Mouse (Mus musculus) kidney, adult 2 months (tissue): Measurements from ENCODE around the gene Irf5. TPM values are rescaled to one million over a fixed set of nuclear protein-coding genes. Genes with fewer than 3 reads are reported as not detected.

Experiments
- DNase-seq: peaks from one replicate; pipeline ENCODE4 v3.0.0; 2021
- H3K27ac ChIP-seq: fragments of 200-500 bp; 2 replicates; pipeline ENCODE4 v1.5.1; 2012; ENCODE audit warnings: low read depth, low read length, control low read depth, inconsistent platforms; ENCODE audit not compliant: insufficient read depth
- H3K27me3 ChIP-seq: fragments of 200-500 bp; replicated peaks from 2 replicates; pipeline ENCODE4 v1.6.1; 2012; ENCODE audit warnings: mild to moderate bottlenecking, moderate library complexity, low read length, inconsistent platforms; ENCODE audit not compliant: control insufficient read depth, insufficient read depth
- H3K36me3 ChIP-seq: fragments of 200-500 bp; 2 replicates; pipeline ENCODE4 v1.6.1; 2012; ENCODE audit warnings: mild to moderate bottlenecking, moderate library complexity, low read length, inconsistent platforms; ENCODE audit not compliant: control insufficient read depth, insufficient read depth
- H3K4me1 ChIP-seq: fragments of 200-500 bp; 2 replicates; pipeline ENCODE4 v1.6.1; 2011; ENCODE audit warnings: low read length; ENCODE audit not compliant: control insufficient read depth, insufficient read depth
- H3K4me3 ChIP-seq: fragments of 200-500 bp; 2 replicates; pipeline ENCODE4 v1.5.1; 2011; ENCODE audit warnings: mild to moderate bottlenecking, low read depth, low read length, control low read depth; ENCODE audit not compliant: insufficient read depth
- CTCF ChIP-seq: fragments of 200-500 bp; conservative IDR thresholded peaks from 2 replicates; pipeline ENCODE4 v1.5.1; 2011; ENCODE audit warnings: low read depth, mild to moderate bottlenecking, control low read depth, low read length, moderate library complexity, mixed read lengths; ENCODE audit not compliant: insufficient read depth, insufficient read length
- POLR2A ChIP-seq: fragments of 200-500 bp; IDR thresholded peaks from one replicate; pipeline ENCODE4 v1.6.1; 2011; ENCODE audit warnings: low read depth, low read length, control low read depth
- WGBS: fragments of 180-500 bp; shearing (Covaris S2); methylation state at CpG from one replicate; pipeline ENCODE4 v1.1.7; 2018; 5-methylcytosine and 5-hydroxymethylcytosine counted together
- polyA plus RNA-seq: library from polyadenylated mRNA; depleted of rRNA; stranded (reverse); fragments of >200 nt; gene quantifications from 2 replicates; pipeline ENCODE4 v1.2.3, GENCODE M21; 2012; rRNA removed

Irf5 gene
- 17.0 and 19.1 TPM in 2 replicates for polyA plus RNA-seq

GRCm38 (mm10) chr6:29526281-29527251 lies at the start of gene Irf5:
Irf5 (plus strand) TSS chr6:29526625.
- 1% methylated on average over 95 of the region's 96 CpGs for WGBS
- Histone ChIP-seq H3K36me3 (no peaks in the 10 kb centered on the region), H3K4me3 (peak within 1 kb of the TSS; percentile 57), H3K27me3 (no peaks in the 10 kb centered on the region), H3K4me1 (peaks cover 11% of the 10 kb centered on the region; the same call in 1 of the 2 replicates), H3K27ac (no peak within 1 kb of the TSS)
- DNase-seq: peak; percentile 40
- TF ChIP-seq CTCF (no peak), POLR2A (no peak)

GRCm38 (mm10) chr6:29482691-29483090 lies 43.7 kb upstream of the Irf5 start:
- Histone ChIP-seq H3K27me3 (no peaks in the 10 kb centered on the region), H3K4me1 (0 out of 2 replicates have a peak, but pooled peaks cover 4% of the 10 kb centered on the region), H3K27ac (no peak overlapping the region), H3K4me3 (no peak overlapping the region), H3K36me3 (no peaks in the 10 kb centered on the region)
- 95% methylated on average over 13 of the region's 13 CpGs for WGBS
- no peak for TF ChIP-seq POLR2A
- TF ChIP-seq CTCF: no peak
- DNase-seq: no peak

GRCm38 (mm10) chr6:29484716-29485559 lies 41.5 kb upstream of the Irf5 start:
- no peaks in the 10 kb centered on the region for H3K27me3 ChIP-seq
- H3K36me3 ChIP-seq: no peaks in the 10 kb centered on the region
- TF ChIP-seq CTCF (peak; percentile 79), POLR2A (no peak)
- peak; percentile 67 for DNase-seq
- WGBS: 12% methylated on average over 26 of the region's 26 CpGs
- H3K27ac ChIP-seq: no peak overlapping the region
- H3K4me1 ChIP-seq: 0 out of 2 replicates have a peak, but pooled peaks cover 4% of the 10 kb centered on the region
- H3K4me3 ChIP-seq: peak overlapping the region; percentile 43

DNA sequence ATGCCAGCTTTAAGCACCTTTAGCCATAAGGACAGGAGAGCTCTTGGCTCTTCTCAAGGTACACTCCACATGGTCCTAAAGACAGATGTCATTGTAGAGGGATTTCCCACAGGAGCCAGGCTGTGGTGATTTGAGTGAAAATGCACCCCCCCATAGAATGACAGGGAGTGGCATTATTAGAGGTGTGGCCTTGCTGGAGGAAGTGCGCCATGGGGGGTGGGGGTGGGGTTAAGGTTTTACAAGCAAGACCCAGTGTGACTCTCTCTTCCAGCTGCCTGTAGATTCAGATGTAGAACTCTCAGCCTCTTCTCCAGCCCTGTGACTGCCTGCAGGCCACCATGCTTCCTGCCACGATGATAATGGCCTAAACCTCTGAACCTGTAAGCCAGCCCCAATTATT lies 40.5 kb upstream of the Irf5 start:
- H3K4me1 ChIP-seq: 0 out of 2 replicates have a peak, but pooled peaks cover 4% of the 10 kb centered on the region

DNA sequence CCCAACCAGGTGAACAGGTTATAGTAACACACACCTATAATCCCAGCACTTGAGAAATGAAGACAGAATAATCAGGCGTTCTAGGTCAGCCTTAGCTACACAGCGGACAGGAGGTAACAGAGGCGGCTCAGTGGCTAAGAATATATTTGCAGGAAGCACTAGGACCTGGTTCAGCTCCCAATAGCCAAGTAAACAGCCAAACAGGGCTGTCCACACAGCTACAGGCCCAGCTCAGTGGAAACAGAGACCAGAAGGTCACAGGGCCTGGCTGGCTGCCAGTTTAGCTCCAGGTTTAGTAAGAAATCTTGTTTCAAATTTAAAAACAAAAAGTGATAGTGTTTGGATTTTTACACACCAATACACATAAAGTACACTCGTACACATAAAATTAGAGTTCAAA lies 32.3 kb upstream of the Irf5 start:
- Histone ChIP-seq H3K4me1 (no peaks in the 10 kb centered on the region), H3K27me3 (no peaks in the 10 kb centered on the region), H3K4me3 (no peak overlapping the region), H3K27ac (no peak overlapping the region), H3K36me3 (no peaks in the 10 kb centered on the region)
- DNase-seq: peak; percentile 54
- WGBS: 56% methylated on average over 4 of the region's 4 CpGs
- TF ChIP-seq CTCF (no peak), POLR2A (no peak)

More for the DNA sequence above, 40.5 kb upstream of the Irf5 start:
- TF ChIP-seq CTCF: no peak
- TF ChIP-seq POLR2A: no peak
- H3K27me3 ChIP-seq: no peaks in the 10 kb centered on the region
- H3K27ac ChIP-seq: no peak overlapping the region
- DNase-seq: no peak
- no peak overlapping the region for H3K4me3 ChIP-seq
- no peaks in the 10 kb centered on the region for H3K36me3 ChIP-seq
- 72% methylated on average over 2 of the region's 2 CpGs for WGBS

DNA sequence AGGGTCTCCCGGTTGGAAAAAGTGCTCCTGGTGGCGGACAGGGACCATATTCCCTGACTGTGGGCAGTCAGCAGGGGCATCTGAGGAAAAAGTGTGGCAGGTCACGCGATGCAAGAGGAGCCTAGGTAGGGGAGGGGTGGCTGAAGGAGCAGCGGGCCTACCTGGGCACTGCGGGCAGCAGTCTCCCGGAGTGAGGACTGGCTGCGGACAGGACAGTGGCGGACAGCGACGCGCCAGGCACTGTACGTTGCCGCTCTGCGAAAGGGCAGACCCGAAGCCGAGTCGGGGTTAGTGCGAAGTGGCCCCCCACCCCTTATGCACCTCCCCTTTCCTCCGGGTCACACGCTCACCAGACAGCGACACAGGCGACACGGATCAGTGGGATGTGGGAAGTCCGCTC lies 30.2 kb upstream of the Irf5 start:
- no peak overlapping the region for H3K27ac ChIP-seq
- H3K4me3 ChIP-seq: no peak overlapping the region
- TF ChIP-seq CTCF (no peak), POLR2A (no peak)
- WGBS: 49% methylated on average over 25 of the region's 25 CpGs
- H3K36me3 ChIP-seq: no peaks in the 10 kb centered on the region
- H3K27me3 ChIP-seq: no peaks in the 10 kb centered on the region
- H3K4me1 ChIP-seq: no peaks in the 10 kb centered on the region
- no peak for DNase-seq
